Mouse (Mus musculus) cerebellum, adult 2 months (tissue): ENCODE results near the gene Tefm.

ENCODE experiments used
- CTCF ChIP-seq: fragments of 200-500 bp; IDR thresholded peaks from 2 replicates; pipeline ENCODE4 v1.5.1; 2011; ENCODE audit warnings: low read depth, mild to moderate bottlenecking, control low read depth, low read length, moderate library complexity, borderline replicate concordance; ENCODE audit not compliant: insufficient read depth
- POLR2A ChIP-seq: fragments of 200-500 bp; IDR thresholded peaks from 2 replicates; pipeline ENCODE4 v1.6.1; 2011; ENCODE audit warnings: low read length, control low read depth, borderline replicate concordance; ENCODE audit not compliant: insufficient read depth

GRCm38 (mm10) chr11:80147748-80148147, 5.8 kb upstream of the Tefm start:
- TF ChIP-seq CTCF (no peak), POLR2A (no peak)
